Mouse (Mus musculus) bone marrow macrophage, adult 2 months (primary cell): ENCODE data around the gene Tead4.

Experiments used
- CTCF ChIP-seq: IDR thresholded peaks from 2 replicates; pipeline ENCODE4 v1.5.1; 2012; ENCODE audit warnings: low read depth, mild to moderate bottlenecking, low read length, moderate library complexity
- POLR2A ChIP-seq: IDR thresholded peaks from 2 replicates; pipeline ENCODE4 v1.6.1; 2012; ENCODE audit warnings: mild to moderate bottlenecking, low read depth, low read length, borderline replicate concordance

- no peak for TF ChIP-seq POLR2A
- no peak for TF ChIP-seq CTCF
Observed at GRCm38 (mm10) chr6:128261486-128261885, 39.1 kb downstream of the Tead4 start.
